Mouse (Mus musculus) stomach, postnatal 0 days (tissue): ENCODE measurements around the gene Cpxm2. TPM values are rescaled to one million over a fixed set of nuclear protein-coding genes. Genes with fewer than 3 reads are reported as not detected.

Experiments used
- ATAC-seq: fragments of 200-750 bp; cut with Nextera tagmentation; 2 replicates; pipeline ENCODE4 v1.8.0; 2017; ENCODE audit not compliant: low FRiP score, low TSS enrichment
- DNase-seq: peaks from one replicate; pipeline ENCODE4 v3.0.0-alpha.2; 2016; ENCODE audit warnings: low spot score
- H3K27ac ChIP-seq: fragments of 300-500 bp; sonication (generic); replicated peaks from 2 replicates; pipeline ENCODE4 v1.5.1; 2014; ENCODE audit warnings: mild to moderate bottlenecking, control low read depth
- H3K27me3 ChIP-seq: fragments of 300-500 bp; sonication (generic); 2 replicates; pipeline ENCODE4 v1.6.1; 2014; ENCODE audit warnings: low read length; ENCODE audit not compliant: control insufficient read depth, insufficient read depth
- H3K36me3 ChIP-seq: fragments of 300-500 bp; sonication (generic); 2 replicates; pipeline ENCODE4 v1.6.1; 2014; ENCODE audit warnings: low read length, mixed read lengths; ENCODE audit not compliant: control insufficient read depth, insufficient read depth
- H3K4me1 ChIP-seq: fragments of 300-500 bp; sonication (generic); replicated peaks from 2 replicates; pipeline ENCODE4 v1.6.1; 2014; ENCODE audit warnings: antibody characterized with exemption; ENCODE audit not compliant: control insufficient read depth, insufficient read depth
- H3K4me2 ChIP-seq: fragments of 300-500 bp; sonication (generic); replicated peaks from 2 replicates; pipeline ENCODE4 v1.6.1; 2014; ENCODE audit warnings: low read depth, mild to moderate bottlenecking, control low read depth, moderate library complexity
- H3K4me3 ChIP-seq: fragments of 300-500 bp; sonication (generic); 2 replicates; pipeline ENCODE4 v1.5.1; 2014; ENCODE audit warnings: low read depth, low read length, control low read depth
- H3K9ac ChIP-seq: fragments of 300-500 bp; sonication (generic); 2 replicates; pipeline ENCODE4 v1.6.1; 2014; ENCODE audit warnings: mild to moderate bottlenecking, low read length, control low read depth, mixed read lengths
- H3K9me3 ChIP-seq: fragments of 300-500 bp; sonication (generic); 2 replicates; pipeline ENCODE4 v1.6.1; 2016; ENCODE audit warnings: low read length; ENCODE audit not compliant: control insufficient read depth
- CTCF ChIP-seq: IDR thresholded peaks from 2 replicates; pipeline ENCODE4 v1.5.1; 2016; ENCODE audit warnings: antibody characterized with exemption, low read depth, mild to moderate bottlenecking, moderate library complexity
- EP300 ChIP-seq: optimal IDR thresholded peaks from 2 replicates; pipeline ENCODE3; 2016; ENCODE audit warnings: antibody characterized with exemption
- WGBS: fragments of 180-500 bp; shearing (Covaris S2); extraction: QIAGEN DNeasy Blood & Tissue Kit; methylation state at CpG from one replicate; pipeline ENCODE4 v1.1.7; 2014; 5-methylcytosine and 5-hydroxymethylcytosine counted together
- polyA plus RNA-seq: library from polyadenylated mRNA; unstranded; fragments of >200 nt; fragmentation: Nextera tagmentation; extraction: Ambion mirVana; gene quantifications from 2 replicates; pipeline ENCODE4 v1.2.1, GENCODE M21; 2015

Cpxm2 gene
- 7.8 and 9.7 TPM in 2 replicates for polyA plus RNA-seq

DNA sequence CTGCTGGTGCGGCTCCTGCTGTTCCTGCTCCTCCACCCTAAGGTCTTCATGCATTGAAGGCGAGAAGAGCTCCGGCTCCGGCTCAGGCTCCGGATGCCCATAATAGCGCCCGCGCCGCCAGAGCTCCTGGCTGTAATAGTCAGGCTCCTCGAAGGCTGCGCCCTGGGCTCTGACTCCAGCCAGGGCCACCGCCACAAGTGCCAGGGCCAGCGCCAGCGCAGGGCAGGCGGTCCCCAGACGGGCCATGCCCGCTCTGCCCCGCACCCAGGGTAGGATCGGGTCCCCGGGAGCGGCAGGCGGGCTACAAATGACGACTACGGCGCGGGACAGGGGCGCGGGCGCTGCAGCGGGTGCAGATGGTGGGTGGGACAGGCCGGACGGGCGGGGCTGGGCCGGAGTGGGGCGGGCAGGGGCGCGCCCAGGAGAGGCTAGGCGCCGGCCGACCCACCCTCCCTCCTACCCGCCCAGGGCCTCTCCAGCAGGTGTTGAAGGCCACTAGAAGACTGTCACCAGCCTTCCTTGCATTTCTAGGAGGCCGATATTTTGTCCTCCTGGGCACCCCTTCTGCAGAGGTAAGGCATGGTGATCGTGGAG, at the start of gene Cpxm2:
TSS of gene Cpxm2 (minus strand) at position 372 of the 594 bp plus-strand sequence.
- H3K9ac ChIP-seq = peak within 1 kb of the TSS; percentile 54
- H3K27ac ChIP-seq = peak within 1 kb of the TSS; percentile 49; the same call in 1 of the 2 replicates
- peak within 1 kb of the TSS; percentile 38 for H3K4me3 ChIP-seq
- DNase-seq = peak; percentile 48
- no peaks in the 10 kb centered on the region for H3K9me3 ChIP-seq
- H3K4me2 ChIP-seq = peak within 1 kb of the TSS; percentile 64
- no peak for TF ChIP-seq CTCF
- TF ChIP-seq EP300 = no peak
- H3K36me3 ChIP-seq = no peaks in the 10 kb centered on the region
- WGBS = 4% methylated on average over 39 of the region's 43 CpGs
- H3K4me1 ChIP-seq = no peaks in the 10 kb centered on the region
- no peaks in the 10 kb centered on the region; the same call in 1 of the 2 replicates for H3K27me3 ChIP-seq
- ATAC-seq = peak; percentile 47

DNA sequence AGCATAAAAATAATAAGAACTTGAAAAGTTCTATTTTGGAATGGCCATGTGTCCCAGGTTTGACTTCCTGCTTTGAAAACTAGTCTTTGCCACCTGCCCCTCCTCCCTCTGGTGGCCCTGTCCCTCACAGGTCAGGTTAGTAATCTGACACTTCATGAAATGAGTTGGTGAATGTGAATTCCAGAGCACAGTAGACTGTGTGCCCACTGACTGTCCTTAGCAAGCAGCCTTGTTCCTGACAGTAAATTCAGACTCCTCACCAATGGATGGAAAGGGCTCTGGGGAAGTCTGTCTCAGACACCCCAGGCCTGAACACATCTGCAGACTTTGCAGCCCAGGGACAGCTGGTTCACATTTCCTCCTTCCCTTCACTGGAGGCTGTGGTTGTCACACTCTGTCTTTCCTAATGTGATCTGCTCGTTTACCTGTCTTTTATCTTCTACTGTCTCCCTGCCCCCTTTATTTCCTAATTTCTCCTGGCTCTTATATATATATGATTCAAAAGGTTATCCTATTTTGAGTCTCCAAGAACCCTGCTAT, 49.6 kb upstream of the Cpxm2 start:
- no peak overlapping the region for H3K9ac ChIP-seq
- H3K4me2 ChIP-seq = no peak overlapping the region
- TF ChIP-seq EP300 (no peak), CTCF (no peak)
- H3K4me1 ChIP-seq = no peaks in the 10 kb centered on the region
- DNase-seq (no peak), ATAC-seq (no peak)
- 29% methylated on average over 1 of the region's 1 CpGs for WGBS
- no peaks in the 10 kb centered on the region for H3K36me3 ChIP-seq
- no peak overlapping the region for H3K27ac ChIP-seq
- no peak overlapping the region for H3K4me3 ChIP-seq
- no peaks in the 10 kb centered on the region for H3K9me3 ChIP-seq
- no peaks in the 10 kb centered on the region for H3K27me3 ChIP-seq

DNA sequence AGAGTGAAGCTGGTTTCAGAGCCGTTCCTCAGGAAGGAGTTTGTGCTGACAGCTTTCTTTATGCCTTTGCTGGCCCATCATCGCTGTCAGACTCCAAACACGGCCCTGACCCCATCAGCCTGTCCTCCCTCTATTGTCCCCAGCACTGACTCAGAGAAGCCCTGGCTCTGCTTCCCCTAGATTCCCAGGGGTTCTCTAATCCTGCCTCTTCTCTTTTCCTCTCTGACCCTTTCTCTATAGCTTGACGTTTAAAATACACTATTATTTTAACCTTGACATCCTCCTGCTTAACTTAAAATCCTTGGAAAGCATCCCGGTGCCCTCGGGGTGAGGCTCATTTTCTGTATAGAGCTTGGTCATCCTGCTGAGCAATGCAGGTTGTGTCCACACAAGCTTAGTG, 45.1 kb upstream of the Cpxm2 start:
- Histone ChIP-seq H3K4me2 (no peak overlapping the region), H3K27me3 (no peaks in the 10 kb centered on the region), H3K27ac (no peak overlapping the region), H3K9ac (no peak overlapping the region), H3K9me3 (no peaks in the 10 kb centered on the region), H3K4me1 (no peaks in the 10 kb centered on the region), H3K36me3 (no peaks in the 10 kb centered on the region), H3K4me3 (no peak overlapping the region)
- WGBS = 28% methylated on average over 6 of the region's 6 CpGs
- TF ChIP-seq EP300 (no peak), CTCF (no peak)
- ATAC-seq = no peak
- DNase-seq = no peak

DNA sequence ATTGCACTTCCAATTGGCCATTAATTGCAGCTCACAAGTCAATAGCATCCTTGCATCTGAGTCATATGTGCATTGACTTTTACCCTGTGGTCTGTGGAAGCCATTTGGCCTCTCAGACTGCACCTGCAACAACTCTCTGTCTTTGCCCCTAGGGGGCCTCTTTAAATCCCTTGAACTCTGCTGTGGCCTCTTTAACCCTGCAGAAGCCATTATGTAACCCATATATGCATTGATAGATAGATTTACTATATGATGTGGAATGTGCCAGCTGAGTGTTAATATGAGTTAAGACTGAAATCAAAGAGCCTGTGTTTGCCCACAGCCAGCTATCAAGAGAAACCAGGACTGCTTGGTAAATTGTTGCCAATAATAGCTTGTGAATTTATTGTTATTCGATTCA, 44.3 kb upstream of the Cpxm2 start:
- no peak overlapping the region for H3K9ac ChIP-seq
- no peaks in the 10 kb centered on the region for H3K9me3 ChIP-seq
- DNase-seq (no peak), ATAC-seq (no peak)
- WGBS = 81% methylated on average over 1 of the region's 1 CpGs
- H3K27me3 ChIP-seq = no peaks in the 10 kb centered on the region
- H3K4me3 ChIP-seq = no peak overlapping the region
- H3K4me2 ChIP-seq = no peak overlapping the region
- no peaks in the 10 kb centered on the region for H3K4me1 ChIP-seq
- H3K36me3 ChIP-seq = no peaks in the 10 kb centered on the region
- TF ChIP-seq EP300 (no peak), CTCF (no peak)
- no peak overlapping the region for H3K27ac ChIP-seq

DNA sequence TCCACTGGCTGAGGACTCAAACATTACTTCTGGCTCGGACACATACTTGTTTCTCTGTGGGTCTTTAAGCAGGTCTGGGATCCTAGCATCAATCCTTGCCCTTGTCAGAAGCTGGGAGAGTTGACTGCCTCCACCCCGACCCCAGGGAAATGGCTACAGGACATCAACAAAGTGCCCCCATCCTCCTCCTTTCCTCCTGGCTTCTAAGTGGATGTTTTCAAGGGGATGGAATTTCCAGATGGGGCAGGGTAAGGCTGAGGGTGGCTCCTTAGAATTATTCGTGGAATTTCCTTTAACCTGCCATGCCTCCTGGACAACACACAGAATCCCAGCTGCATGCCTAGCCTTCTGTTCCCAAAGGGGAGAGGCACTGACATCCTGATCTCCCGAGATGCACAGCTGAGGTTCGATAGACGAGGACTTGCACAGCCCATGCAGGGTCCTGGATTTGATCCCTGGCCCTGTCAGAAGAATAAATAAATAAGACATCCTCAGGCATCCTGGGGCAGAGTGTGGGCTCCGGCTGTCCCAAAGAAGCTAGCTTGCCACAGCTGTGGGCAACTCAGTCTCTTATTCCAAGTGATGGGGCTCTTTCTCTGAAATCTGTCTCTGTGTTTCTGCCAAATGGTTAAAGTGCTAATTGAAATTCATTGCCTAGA, 43.4 kb upstream of the Cpxm2 start:
- Histone ChIP-seq H3K36me3 (no peaks in the 10 kb centered on the region), H3K9ac (no peak overlapping the region), H3K27ac (no peak overlapping the region), H3K9me3 (no peaks in the 10 kb centered on the region), H3K27me3 (no peaks in the 10 kb centered on the region), H3K4me1 (no peaks in the 10 kb centered on the region), H3K4me3 (no peak overlapping the region), H3K4me2 (no peak overlapping the region)
- WGBS = 36% methylated on average over 7 of the region's 7 CpGs
- ATAC-seq = no peak
- TF ChIP-seq EP300 (no peak), CTCF (no peak)
- DNase-seq = no peak

DNA sequence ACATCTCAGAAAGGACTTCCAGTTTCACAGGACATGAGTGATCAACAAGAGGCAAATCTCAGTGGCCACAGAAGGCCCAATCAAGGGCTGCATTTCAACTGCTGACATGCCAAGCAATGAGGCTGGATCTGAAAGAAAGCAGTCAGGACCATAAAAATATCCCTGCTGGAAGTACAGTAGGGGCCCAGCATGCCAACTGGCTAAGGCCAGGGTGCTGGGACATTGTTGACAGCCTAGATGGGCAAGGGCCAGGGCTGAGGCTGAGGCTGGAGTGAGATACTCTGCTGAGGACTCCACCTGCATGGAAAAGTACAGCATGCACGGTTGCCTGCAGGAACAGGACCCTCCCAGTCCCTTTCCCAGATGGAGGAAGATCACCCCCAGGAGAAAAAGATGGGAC, 42.0 kb upstream of the Cpxm2 start:
- Histone ChIP-seq H3K9ac (no peak overlapping the region), H3K27ac (no peak overlapping the region), H3K36me3 (no peaks in the 10 kb centered on the region), H3K4me3 (no peak overlapping the region), H3K9me3 (no peaks in the 10 kb centered on the region), H3K27me3 (no peaks in the 10 kb centered on the region), H3K4me2 (no peak overlapping the region), H3K4me1 (no peaks in the 10 kb centered on the region)
- TF ChIP-seq CTCF = no peak
- 95% methylated on average over 1 of the region's 1 CpGs for WGBS
- ATAC-seq (no peak), DNase-seq (no peak)
